Mouse (Mus musculus) stomach, postnatal 0 days (tissue): ENCODE measurements at regions not wholly inside any gene's neighbourhood (a gene's known extent, or its start where the extent isn't known, plus 50 kb on each side); places are given as distances from the start of the nearest gene placed in this dataset.
"Not testable (repeated sequence)": the region's sequence is repeated elsewhere in the genome, so short reads cannot be mapped to it uniquely, and the experiment has no call there.

Experiments
- ATAC-seq: fragments of 200-750 bp; cut with Nextera tagmentation; 2 replicates; pipeline ENCODE4 v1.8.0; 2017; ENCODE audit not compliant: low FRiP score, low TSS enrichment
- DNase-seq: peaks from one replicate; pipeline ENCODE4 v3.0.0-alpha.2; 2016; ENCODE audit warnings: low spot score
- H3K27ac ChIP-seq: fragments of 300-500 bp; sonication (generic); replicated peaks from 2 replicates; pipeline ENCODE4 v1.5.1; 2014; ENCODE audit warnings: mild to moderate bottlenecking, control low read depth
- H3K27me3 ChIP-seq: fragments of 300-500 bp; sonication (generic); 2 replicates; pipeline ENCODE4 v1.6.1; 2014; ENCODE audit warnings: low read length; ENCODE audit not compliant: control insufficient read depth, insufficient read depth
- H3K36me3 ChIP-seq: fragments of 300-500 bp; sonication (generic); 2 replicates; pipeline ENCODE4 v1.6.1; 2014; ENCODE audit warnings: low read length, mixed read lengths; ENCODE audit not compliant: control insufficient read depth, insufficient read depth
- H3K4me1 ChIP-seq: fragments of 300-500 bp; sonication (generic); replicated peaks from 2 replicates; pipeline ENCODE4 v1.6.1; 2014; ENCODE audit warnings: antibody characterized with exemption; ENCODE audit not compliant: control insufficient read depth, insufficient read depth
- H3K4me2 ChIP-seq: fragments of 300-500 bp; sonication (generic); replicated peaks from 2 replicates; pipeline ENCODE4 v1.6.1; 2014; ENCODE audit warnings: low read depth, mild to moderate bottlenecking, control low read depth, moderate library complexity
- H3K4me3 ChIP-seq: fragments of 300-500 bp; sonication (generic); 2 replicates; pipeline ENCODE4 v1.5.1; 2014; ENCODE audit warnings: low read depth, low read length, control low read depth
- H3K9ac ChIP-seq: fragments of 300-500 bp; sonication (generic); 2 replicates; pipeline ENCODE4 v1.6.1; 2014; ENCODE audit warnings: mild to moderate bottlenecking, low read length, control low read depth, mixed read lengths
- H3K9me3 ChIP-seq: fragments of 300-500 bp; sonication (generic); 2 replicates; pipeline ENCODE4 v1.6.1; 2016; ENCODE audit warnings: low read length; ENCODE audit not compliant: control insufficient read depth
- CTCF ChIP-seq: IDR thresholded peaks from 2 replicates; pipeline ENCODE4 v1.5.1; 2016; ENCODE audit warnings: antibody characterized with exemption, low read depth, mild to moderate bottlenecking, moderate library complexity
- EP300 ChIP-seq: optimal IDR thresholded peaks from 2 replicates; pipeline ENCODE3; 2016; ENCODE audit warnings: antibody characterized with exemption
- WGBS: fragments of 180-500 bp; shearing (Covaris S2); extraction: QIAGEN DNeasy Blood & Tissue Kit; methylation state at CpG from one replicate; pipeline ENCODE4 v1.1.7; 2014; 5-methylcytosine and 5-hydroxymethylcytosine counted together

GRCm38 (mm10) chr16:8184781-8185180 lies 240.2 kb downstream of the Tmem114 start:
- Histone ChIP-seq H3K4me1 (no peaks in the 10 kb centered on the region), H3K4me3 (no peak overlapping the region), H3K9ac (no peak overlapping the region), H3K9me3 (no peaks in the 10 kb centered on the region), H3K36me3 (no peaks in the 10 kb centered on the region), H3K4me2 (no peak overlapping the region), H3K27me3 (no peaks in the 10 kb centered on the region), H3K27ac (no peak overlapping the region)
- ATAC-seq (no peak), DNase-seq (no peak)
- TF ChIP-seq CTCF (no peak), EP300 (no peak)
- WGBS: 60% methylated on average over 6 of the region's 6 CpGs

DNA sequence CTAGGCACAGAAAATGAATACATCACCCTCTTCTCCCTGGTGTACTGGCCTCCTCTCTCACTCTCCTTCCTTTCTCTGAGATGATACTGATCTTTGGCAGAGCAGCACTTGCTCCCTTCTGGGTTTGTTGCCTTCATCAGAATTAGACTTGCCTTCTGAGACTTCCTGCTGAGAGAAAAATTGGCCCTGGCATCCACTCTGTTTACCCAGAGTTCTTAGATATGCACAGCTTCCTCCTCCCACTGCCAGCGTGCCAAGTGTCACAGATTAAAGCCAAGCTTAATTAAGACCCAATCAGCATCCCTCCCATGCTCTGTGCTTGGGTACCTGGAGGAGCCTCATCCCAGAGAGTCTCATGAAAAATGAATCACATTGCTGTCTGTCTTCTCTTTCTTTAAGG lies 246.0 kb downstream of the Tmem114 start:
- H3K4me1 ChIP-seq: no peaks in the 10 kb centered on the region
- no peaks in the 10 kb centered on the region for H3K9me3 ChIP-seq
- 46% methylated on average over 1 of the region's 1 CpGs for WGBS
- no peak overlapping the region for H3K4me2 ChIP-seq
- no peaks in the 10 kb centered on the region for H3K36me3 ChIP-seq
- no peak for ATAC-seq
- no peak overlapping the region for H3K4me3 ChIP-seq
- no peak overlapping the region for H3K9ac ChIP-seq
- no peak for DNase-seq
- no peak overlapping the region for H3K27ac ChIP-seq
- TF ChIP-seq CTCF (no peak), EP300 (no peak)
- H3K27me3 ChIP-seq: no peaks in the 10 kb centered on the region

DNA sequence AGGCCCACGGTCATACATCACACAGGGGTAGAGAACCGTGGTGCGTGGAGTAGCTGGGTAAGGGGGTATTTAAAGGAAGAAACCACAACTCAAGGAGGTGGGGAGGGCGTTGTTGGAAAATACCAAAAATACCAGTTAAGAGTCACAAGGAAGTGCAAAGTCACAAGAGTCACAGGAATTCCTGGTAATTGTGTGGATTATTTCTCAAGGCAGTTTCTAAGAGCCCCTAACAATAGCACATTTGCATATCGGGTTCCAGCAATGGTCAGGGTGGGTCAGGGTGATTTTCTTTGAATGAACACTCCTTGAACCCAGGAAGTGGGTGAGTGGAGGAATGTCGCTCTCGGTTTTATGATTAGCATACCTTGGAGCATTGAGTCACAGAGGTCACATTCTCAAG lies 247.7 kb downstream of the Tmem114 start:
- not testable (repeated sequence) for H3K4me1 ChIP-seq, H3K4me3 ChIP-seq, DNase-seq, H3K9me3 ChIP-seq, H3K27me3 ChIP-seq, H3K36me3 ChIP-seq, ATAC-seq, H3K9ac ChIP-seq, H3K4me2 ChIP-seq, H3K27ac ChIP-seq
- 92% methylated on average over 7 of the region's 7 CpGs for WGBS

DNA sequence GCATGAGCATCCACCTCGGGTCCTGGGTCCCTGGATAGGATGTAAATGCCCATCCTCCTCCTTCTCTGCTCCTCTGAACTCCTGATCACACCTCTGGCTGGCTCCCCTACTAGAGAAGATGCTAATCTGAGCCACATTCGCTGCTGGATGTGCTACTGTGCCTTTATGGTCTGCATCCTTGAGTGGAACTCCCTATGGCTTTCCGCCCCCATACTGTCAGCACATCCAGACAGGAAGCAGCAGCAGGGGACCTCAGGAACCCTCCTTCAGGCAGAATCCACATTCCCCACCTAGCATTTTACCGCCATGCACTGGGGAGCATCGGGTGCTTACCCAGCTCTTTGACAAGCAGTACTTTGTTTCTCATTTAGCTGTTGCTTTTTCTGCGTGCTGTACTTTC lies 248.8 kb downstream of the Tmem114 start:
- no peak overlapping the region for H3K4me3 ChIP-seq
- no peaks in the 10 kb centered on the region for H3K9me3 ChIP-seq
- H3K36me3 ChIP-seq: no peaks in the 10 kb centered on the region
- TF ChIP-seq EP300 (no peak), CTCF (no peak)
- no peaks in the 10 kb centered on the region for H3K27me3 ChIP-seq
- DNase-seq (no peak), ATAC-seq (no peak)
- no peak overlapping the region for H3K27ac ChIP-seq
- H3K9ac ChIP-seq: no peak overlapping the region
- H3K4me1 ChIP-seq: no peaks in the 10 kb centered on the region
- no peak overlapping the region for H3K4me2 ChIP-seq
- 68% methylated on average over 6 of the region's 6 CpGs for WGBS
